Mouse (Mus musculus) heart, adult 2 months (tissue): Measurements from ENCODE around the gene Aak1.

Source experiments
- CTCF ChIP-seq: fragments of 200-600 bp; IDR thresholded peaks from 2 replicates; pipeline ENCODE4 v1.8.1; 2022; ENCODE audit warnings: antibody characterized with exemption, mild to moderate bottlenecking, moderate library complexity
- EP300 ChIP-seq: fragments of 200-500 bp; IDR thresholded peaks from 2 replicates; pipeline ENCODE4 v1.6.1; 2011; ENCODE audit warnings: low read depth, low read length, control low read depth; ENCODE audit not compliant: insufficient read depth
- POLR2A ChIP-seq: fragments of 200-500 bp; IDR thresholded peaks from 2 replicates; pipeline ENCODE4 v1.6.1; 2011; ENCODE audit warnings: mild to moderate bottlenecking, low read depth, low read length, control low read depth; ENCODE audit not compliant: insufficient read depth

DNA sequence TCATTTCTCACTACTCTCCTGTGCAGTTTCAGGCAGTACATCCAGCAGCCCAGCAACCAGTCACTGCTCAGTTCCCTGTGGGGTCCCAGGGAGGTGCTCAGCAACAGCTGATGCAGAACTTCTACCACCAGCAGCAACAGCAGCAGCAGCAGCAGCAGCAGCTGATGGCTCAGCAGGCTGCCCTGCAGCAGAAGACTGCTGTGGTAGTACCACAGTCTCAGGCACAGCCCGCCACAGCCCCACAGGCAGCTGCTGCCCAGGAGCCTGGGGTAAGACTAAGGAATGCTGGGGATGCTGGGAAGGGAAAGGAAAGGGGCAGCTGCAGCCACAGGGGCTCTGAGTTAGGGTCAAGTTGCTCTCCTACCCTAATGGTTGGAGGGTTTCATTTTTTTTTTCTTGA lies 109.7 kb downstream of the Aak1 start:
- no peak for TF ChIP-seq POLR2A
- TF ChIP-seq CTCF, result no peak
- TF ChIP-seq EP300, result no peak
